Mouse (Mus musculus) induced T-regulatory cell, adult 2 months (primary cell): Measurements from ENCODE around the gene Gsg1l2.

ENCODE experiments used
- DNase-seq: peaks from one replicate; pipeline ENCODE4 v3.0.0-alpha.2; 2012; ENCODE audit warnings: low read depth

Gene Gsg1l2

DNA sequence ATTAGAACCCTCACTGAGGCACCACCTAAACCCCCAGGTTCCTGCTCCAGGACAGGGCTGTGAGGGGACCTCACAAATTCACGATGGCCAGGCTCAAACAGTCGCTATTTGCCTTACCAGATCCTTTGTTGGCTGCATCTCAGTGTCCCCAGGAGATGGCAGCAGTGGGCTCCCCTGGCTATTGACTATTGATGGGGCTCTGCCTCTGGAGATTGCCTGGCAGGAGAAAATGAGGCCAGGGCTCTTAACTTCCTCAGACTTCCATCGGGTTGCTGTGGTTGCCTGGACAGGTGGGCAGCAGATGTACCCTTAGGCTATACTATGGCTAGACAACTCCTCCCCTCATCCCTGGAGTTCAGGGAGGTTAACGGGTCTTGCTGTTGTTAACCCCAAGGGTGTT is 45.8 kb downstream of the Gsg1l2 start:
- DNase-seq, result peak; percentile 5

DNA sequence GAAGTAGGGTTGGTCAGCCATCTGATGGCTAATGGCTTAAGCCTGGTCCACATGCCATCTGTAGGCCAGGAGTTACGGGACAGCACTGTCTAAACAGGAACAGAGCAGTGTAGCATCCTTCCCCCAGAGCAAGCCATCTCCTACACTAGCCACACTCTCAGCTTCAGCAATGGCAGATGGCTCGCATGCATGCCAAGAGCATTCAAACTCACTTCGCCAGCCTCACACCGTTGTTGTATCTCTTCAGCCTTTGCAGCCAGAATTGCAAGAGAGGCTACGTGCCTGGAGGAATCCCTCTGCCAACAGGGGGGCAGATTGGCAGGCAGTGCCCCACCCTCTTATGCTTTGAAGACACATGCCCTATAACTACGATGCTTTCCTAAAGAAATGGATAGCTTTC is 47.2 kb downstream of the Gsg1l2 start:
- no peak for DNase-seq

DNA sequence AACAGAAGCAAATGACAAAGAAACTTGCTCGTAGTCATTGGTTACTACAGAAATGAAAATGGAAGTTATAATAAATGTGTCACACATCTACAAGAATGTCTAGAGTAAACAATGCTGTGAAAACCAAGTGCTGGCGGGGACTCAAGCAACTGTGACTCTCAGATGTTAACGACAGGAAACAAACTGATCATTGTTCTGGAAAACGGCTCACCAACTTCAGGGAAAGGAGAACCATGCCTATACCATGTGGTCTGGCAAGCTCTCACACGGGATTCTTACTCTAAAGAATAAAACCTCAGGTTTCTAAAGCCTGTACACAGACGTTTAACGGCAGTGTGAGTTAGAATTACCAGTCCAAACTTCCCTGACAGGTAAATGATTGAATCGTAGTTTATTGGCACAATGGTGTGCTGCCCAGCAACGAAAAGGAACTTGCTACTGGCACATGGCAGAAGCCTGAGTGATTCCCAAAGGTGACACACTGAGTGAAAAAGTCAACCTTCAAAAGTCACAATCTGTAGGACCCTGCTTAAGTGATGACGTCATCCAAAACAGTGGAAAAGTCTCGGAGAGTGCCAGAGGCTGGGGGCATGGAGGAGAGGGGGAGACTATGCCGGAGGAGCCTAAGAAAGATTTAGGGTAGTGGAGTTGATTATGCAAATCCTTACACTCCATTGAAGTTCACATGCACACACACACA is 54.1 kb downstream of the Gsg1l2 start:
- DNase-seq, result no peak

DNA sequence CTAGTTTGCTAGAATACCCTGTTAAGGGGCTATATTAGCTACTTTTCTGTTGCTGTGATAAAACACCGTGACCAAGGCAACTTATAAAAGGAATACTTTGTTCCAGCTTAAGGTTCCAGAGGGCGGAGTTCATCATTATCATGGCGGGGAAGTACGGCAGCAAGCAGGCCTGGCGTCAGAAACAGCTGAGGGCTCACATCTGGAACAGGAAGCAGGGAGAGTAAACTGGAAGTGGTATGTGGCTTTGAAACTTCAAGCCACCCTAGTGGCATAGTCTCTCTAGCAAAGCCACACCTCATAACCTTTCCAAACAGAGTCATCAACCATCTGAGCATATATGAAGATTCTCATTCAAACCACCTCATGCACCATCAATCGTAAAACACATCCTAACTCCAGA is 55.1 kb downstream of the Gsg1l2 start:
- DNase-seq, result no peak

DNA sequence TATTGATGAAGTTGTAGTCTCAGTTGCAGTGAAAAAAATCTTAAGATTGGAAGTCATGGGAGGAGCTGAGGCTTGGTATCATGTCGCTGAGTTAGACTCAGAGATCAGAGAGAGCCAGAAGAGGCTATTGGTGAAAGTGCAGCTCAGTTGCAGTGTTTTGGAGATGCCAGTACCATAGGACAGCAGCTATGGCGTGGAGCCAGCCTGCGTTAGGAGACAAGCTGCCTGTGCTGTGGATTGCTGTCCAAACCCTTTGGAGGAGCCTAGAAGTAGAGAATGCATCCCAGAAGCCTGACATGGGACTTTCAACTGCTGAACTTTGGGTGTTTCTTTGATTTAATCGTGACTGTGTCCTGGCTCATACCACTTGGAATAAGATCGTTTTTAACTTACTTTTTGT is 57.4 kb downstream of the Gsg1l2 start:
- DNase-seq, result no peak

GRCm38 (mm10) chr11:67835408-67836078 is 61.1 kb downstream of the Gsg1l2 start:
- DNase-seq, result no peak
